Mouse (Mus musculus): Measurements from ENCODE around the gene Slc27a1.

- no peak for TF ChIP-seq CTCF (IDR thresholded peaks at IDR 0.05; ENCODE audit: low read depth)
- TF ChIP-seq EP300 (optimal IDR thresholded peaks at IDR 0.05) = no peak
Measured at GRCm38 (mm10) chr8:71602666-71603334, 34.1 kb downstream of the Slc27a1 start.
